Mouse (Mus musculus): ENCODE measurements around the gene Itgb1. TPM values are rescaled to one million over a fixed set of nuclear protein-coding genes. Genes with fewer than 3 reads are reported as not detected.

The Itgb1 gene
- total and polyA plus RNA-seq, 3 experiments, result 73.7 to 189 (median 114) TPM

DNA sequence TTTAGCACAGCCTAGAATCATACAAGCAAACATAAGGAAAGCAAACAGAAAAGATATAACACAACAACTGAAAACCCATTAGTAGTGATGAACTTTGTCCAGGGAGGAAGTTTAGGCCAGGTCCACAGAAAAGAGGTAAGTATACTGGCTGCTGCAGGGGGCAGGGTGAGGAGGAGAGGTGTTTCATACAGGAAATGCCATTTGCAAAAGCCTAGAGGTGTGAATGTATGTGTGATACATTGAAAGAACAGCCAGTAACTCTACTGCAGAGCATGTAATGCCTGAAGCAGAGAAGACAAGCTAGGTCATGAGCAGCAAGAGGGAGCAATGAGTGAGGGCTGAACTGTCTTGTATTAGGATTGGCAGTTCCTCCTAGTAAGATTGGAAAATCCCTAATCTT, 40.0 kb upstream of the Itgb1 start:
- no peak overlapping the region for H3K4me3 ChIP-seq (ENCODE audit: control insufficient read depth in 1 of 2, insufficient read depth in 1 of 2, low read depth in 2 of 2, low read length in 2 of 2)

DNA sequence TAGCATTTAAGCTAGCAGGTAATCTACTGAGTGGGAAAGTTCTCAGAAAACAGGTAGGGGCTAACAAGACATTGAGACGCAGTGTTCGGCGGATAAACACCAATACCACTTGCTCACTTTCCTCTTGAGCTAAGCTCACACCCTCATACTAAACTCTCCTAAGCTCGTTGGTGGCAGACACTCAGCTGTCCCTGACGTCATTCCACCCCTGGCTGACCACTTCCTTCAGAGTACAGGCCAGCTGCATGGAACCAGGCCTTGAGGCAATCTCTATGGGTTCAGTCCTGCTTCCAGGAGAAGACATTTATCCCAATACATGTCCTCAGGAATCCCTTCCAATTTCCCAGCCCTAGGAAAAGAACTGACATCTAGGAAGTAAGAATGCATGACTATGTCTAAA, 39.0 kb upstream of the Itgb1 start:
- no peaks in the 10 kb centered on the region for H3K4me1 ChIP-seq (ENCODE audit: control insufficient read depth in 1 of 2, insufficient read depth in 2 of 2, low read length in 2 of 2)
- no peaks in the 10 kb centered on the region for H3K9me3 ChIP-seq (replicated peaks; ENCODE audit: insufficient read depth, low read length)
- H3K27ac ChIP-seq (ENCODE audit: control insufficient read depth, low read depth, low read length), result no peak overlapping the region
- no peak for DNase-seq (ENCODE audit: low read depth, low spot score)
- H3K4me3 ChIP-seq (ENCODE audit: control insufficient read depth in 1 of 2, insufficient read depth in 1 of 2, low read depth in 2 of 2, low read length in 2 of 2), result no peak overlapping the region
- no peaks in the 10 kb centered on the region for H3K79me2 ChIP-seq (ENCODE audit: control insufficient read depth, insufficient read depth, low read length, poor library complexity)
- no peaks in the 10 kb centered on the region for H3K36me3 ChIP-seq (ENCODE audit: control insufficient read depth in 1 of 2, insufficient read depth in 2 of 2, low read length in 2 of 2)
- no peaks in the 10 kb centered on the region; a peak in 1 of 4 replicates for H3K27me3 ChIP-seq (ENCODE audit: control insufficient read depth in 1 of 2, insufficient read depth in 2 of 2, low read length in 2 of 2)
- no peak overlapping the region for H3K9ac ChIP-seq (ENCODE audit: control insufficient read depth, low read depth, low read length, poor library complexity, severe bottlenecking)
- TF ChIP-seq EP300 (IDR thresholded peaks at IDR 0.05; ENCODE audit: low read depth in 1 of 2, low read length in 2 of 2) (no peak), ZC3H11A (IDR thresholded peaks at IDR 0.05; ENCODE audit: low read depth, low read length) (no peak), JUND (IDR thresholded peaks at IDR 0.05; ENCODE audit: low read depth, low read length) (no peak), NELFE (IDR thresholded peaks at IDR 0.05; ENCODE audit: low read depth, low read length) (no peak), POLR2A (IDR thresholded peaks at IDR 0.05; ENCODE audit: control insufficient read depth in 1 of 2, insufficient read depth in 1 of 2, low read depth in 1 of 2, low read length in 2 of 2, poor library complexity in 1 of 2) (no peak), ZKSCAN1 (IDR thresholded peaks at IDR 0.05; ENCODE audit: low read depth, low read length) (no peak), CHD2 (IDR thresholded peaks at IDR 0.05; ENCODE audit: low read length) (no peak), CHD1 (IDR thresholded peaks at IDR 0.05; ENCODE audit: low read depth, low read length) (no peak)

More for the DNA sequence above, 40.0 kb upstream of the Itgb1 start:
- DNase-seq (ENCODE audit: low read depth, low spot score), result no peak
- H3K36me3 ChIP-seq (ENCODE audit: control insufficient read depth in 1 of 2, insufficient read depth in 2 of 2, low read length in 2 of 2), result no peaks in the 10 kb centered on the region
- TF ChIP-seq CHD1 (IDR thresholded peaks at IDR 0.05; ENCODE audit: low read depth, low read length), result no peak
- no peak overlapping the region for H3K27ac ChIP-seq (ENCODE audit: control insufficient read depth, low read depth, low read length)
- no peaks in the 10 kb centered on the region for H3K9me3 ChIP-seq (replicated peaks; ENCODE audit: insufficient read depth, low read length)
- H3K4me1 ChIP-seq (ENCODE audit: control insufficient read depth in 1 of 2, insufficient read depth in 2 of 2, low read length in 2 of 2), result no peaks in the 10 kb centered on the region
- no peaks in the 10 kb centered on the region; a peak in 1 of 4 replicates for H3K27me3 ChIP-seq (ENCODE audit: control insufficient read depth in 1 of 2, insufficient read depth in 2 of 2, low read length in 2 of 2)
- no peaks in the 10 kb centered on the region for H3K79me2 ChIP-seq (ENCODE audit: control insufficient read depth, insufficient read depth, low read length, poor library complexity)
- no peak overlapping the region for H3K9ac ChIP-seq (ENCODE audit: control insufficient read depth, low read depth, low read length, poor library complexity, severe bottlenecking)

DNA sequence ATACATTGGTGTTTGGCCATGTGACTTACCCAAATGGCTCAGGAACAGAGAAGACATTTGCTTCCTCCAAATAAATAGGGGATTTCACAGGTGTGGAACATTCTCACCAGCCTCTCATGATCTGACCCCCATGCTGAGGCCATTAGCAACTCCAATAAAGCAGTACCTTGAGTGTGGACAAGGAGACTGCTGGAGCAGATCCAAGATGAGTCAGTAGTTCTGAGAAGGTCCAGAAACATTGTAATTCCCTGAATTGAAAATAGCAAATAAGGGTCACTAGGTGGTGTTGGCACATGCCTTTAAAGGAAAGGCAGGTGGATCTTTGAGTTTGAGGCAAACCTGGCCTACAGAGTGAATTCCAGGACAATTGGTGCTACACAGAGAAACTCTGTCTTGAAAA, 37.4 kb upstream of the Itgb1 start:
- Histone ChIP-seq H3K27ac (ENCODE audit: control insufficient read depth, low read depth, low read length) (no peak overlapping the region), H3K9me3 (replicated peaks; ENCODE audit: insufficient read depth, low read length) (no peaks in the 10 kb centered on the region), H3K36me3 (ENCODE audit: control insufficient read depth in 1 of 2, insufficient read depth in 2 of 2, low read length in 2 of 2) (no peaks in the 10 kb centered on the region), H3K4me1 (ENCODE audit: control insufficient read depth in 1 of 2, insufficient read depth in 2 of 2, low read length in 2 of 2) (no peaks in the 10 kb centered on the region), H3K27me3 (ENCODE audit: control insufficient read depth in 1 of 2, insufficient read depth in 2 of 2, low read length in 2 of 2) (no peaks in the 10 kb centered on the region; a peak in 1 of 4 replicates), H3K4me3 (ENCODE audit: control insufficient read depth in 1 of 2, insufficient read depth in 1 of 2, low read depth in 2 of 2, low read length in 2 of 2) (no peak overlapping the region), H3K9ac (ENCODE audit: control insufficient read depth, low read depth, low read length, poor library complexity, severe bottlenecking) (no peak overlapping the region), H3K79me2 (ENCODE audit: control insufficient read depth, insufficient read depth, low read length, poor library complexity) (no peaks in the 10 kb centered on the region)
- TF ChIP-seq ZMIZ1 (IDR thresholded peaks at IDR 0.05; ENCODE audit: low read depth, low read length) (no peak), ETS1 (IDR thresholded peaks at IDR 0.05; ENCODE audit: low read depth, low read length) (no peak), MYC (IDR thresholded peaks at IDR 0.05; ENCODE audit: low read depth, low read length) (no peak), CHD2 (IDR thresholded peaks at IDR 0.05; ENCODE audit: low read length) (no peak), RCOR1 (IDR thresholded peaks at IDR 0.05; ENCODE audit: low read depth, low read length) (no peak), JUND (IDR thresholded peaks at IDR 0.05; ENCODE audit: low read depth, low read length) (no peak), MYB (IDR thresholded peaks at IDR 0.05; ENCODE audit: low read depth, low read length) (no peak), GABPA (IDR thresholded peaks at IDR 0.05; ENCODE audit: low read depth, low read length) (no peak), SMC3 (IDR thresholded peaks at IDR 0.05; ENCODE audit: low read depth, low read length) (no peak), USF1 (IDR thresholded peaks at IDR 0.05; ENCODE audit: low read depth, low read length) (no peak), BHLHE40 (IDR thresholded peaks at IDR 0.05; ENCODE audit: borderline replicate concordance, low read depth, low read length) (no peak), USF2 (IDR thresholded peaks at IDR 0.05; ENCODE audit: borderline replicate concordance in 1 of 2, insufficient read depth in 1 of 2, low read depth in 1 of 2, low read length in 2 of 2) (no peak), KAT2A (conservative IDR thresholded peaks at IDR 0.05; ENCODE audit: low read depth, low read length) (no peak), SIN3A (IDR thresholded peaks at IDR 0.05; ENCODE audit: low read length) (no peak), ELF1 (IDR thresholded peaks at IDR 0.05; ENCODE audit: low read depth, low read length) (no peak), NELFE (IDR thresholded peaks at IDR 0.05; ENCODE audit: low read depth, low read length) (no peak), HCFC1 (IDR thresholded peaks at IDR 0.05; ENCODE audit: low read depth, low read length) (no peak), TAL1 (IDR thresholded peaks at IDR 0.05; ENCODE audit: low read length) (no peak), ZKSCAN1 (IDR thresholded peaks at IDR 0.05; ENCODE audit: low read depth, low read length) (no peak)
- no peak for DNase-seq (ENCODE audit: low read depth, low spot score)

Data from MEL (cell line).